Mouse (Mus musculus) limb, embryonic 11.5 days (tissue): ENCODE data around the gene Srxn1. TPM values are rescaled to one million over a fixed set of nuclear protein-coding genes. Genes with fewer than 3 reads are reported as not detected.

Experiments used
- ATAC-seq: fragments of 200-750 bp; cut with Nextera tagmentation; 2 replicates; pipeline ENCODE4 v1.8.0; 2017; ENCODE audit warnings: low read depth; ENCODE audit not compliant: insufficient number of reproducible peaks, low FRiP score, low TSS enrichment
- DNase-seq: peaks from one replicate; pipeline ENCODE4 v3.0.0-alpha.2; 2015; ENCODE audit warnings: low spot score
- H3K27ac ChIP-seq: fragments of 300-500 bp; sonication (generic); replicated peaks from 2 replicates; pipeline ENCODE4 v1.5.1; 2014; ENCODE audit warnings: low read depth, mild to moderate bottlenecking, low read length
- H3K27me3 ChIP-seq: fragments of 300-500 bp; sonication (generic); 2 replicates; pipeline ENCODE4 v1.6.1; 2014; ENCODE audit warnings: mild to moderate bottlenecking, low read length, mixed read lengths; ENCODE audit not compliant: control insufficient read depth, insufficient read depth
- H3K36me3 ChIP-seq: fragments of 300-500 bp; sonication (generic); 2 replicates; pipeline ENCODE4 v1.6.1; 2014; ENCODE audit warnings: mild to moderate bottlenecking, low read length, moderate library complexity, mixed read lengths; ENCODE audit not compliant: control insufficient read depth, insufficient read depth
- H3K4me1 ChIP-seq: fragments of 300-500 bp; sonication (generic); 2 replicates; pipeline ENCODE4 v1.6.1; 2014; ENCODE audit warnings: low read length, mixed read lengths; ENCODE audit not compliant: control insufficient read depth, insufficient read depth
- H3K4me2 ChIP-seq: fragments of 300-500 bp; sonication (generic); 2 replicates; pipeline ENCODE4 v1.6.1; 2014; ENCODE audit warnings: low read depth, mild to moderate bottlenecking, moderate library complexity; ENCODE audit not compliant: severe bottlenecking
- H3K4me3 ChIP-seq: fragments of 300-500 bp; sonication (generic); 2 replicates; pipeline ENCODE4 v1.5.1; 2014; ENCODE audit warnings: low read depth, low read length
- H3K9ac ChIP-seq: fragments of 300-500 bp; sonication (generic); 2 replicates; pipeline ENCODE4 v1.6.1; 2014; ENCODE audit warnings: mild to moderate bottlenecking, low read length
- H3K9me3 ChIP-seq: fragments of 300-500 bp; sonication (generic); 2 replicates; pipeline ENCODE4 v1.6.1; 2016; ENCODE audit warnings: low read length; ENCODE audit not compliant: control insufficient read depth
- WGBS: fragments of 180-500 bp; shearing (Covaris S2); extraction: QIAGEN DNeasy Blood & Tissue Kit; methylation state at CpG from one replicate; pipeline ENCODE4 v1.1.7; 2014; 5-methylcytosine and 5-hydroxymethylcytosine counted together
- polyA plus RNA-seq: library from polyadenylated mRNA; unstranded; fragments of >200 nt; fragmentation: Nextera tagmentation; extraction: Ambion mirVana; gene quantifications from 2 replicates; pipeline ENCODE4 v1.2.1, GENCODE M21; 2014

Gene Srxn1
- polyA plus RNA-seq, 1 experiment from 2014 or later: 8.9 TPM

GRCm38 (mm10) chr2:152106597-152106996 lies 1.3 kb downstream of the Srxn1 start:
- Histone ChIP-seq H3K27ac (no peak overlapping the region), H3K9ac (no peak overlapping the region), H3K4me2 (no peak overlapping the region), H3K27me3 (no peaks in the 10 kb centered on the region), H3K4me3 (no peak overlapping the region), H3K4me1 (peaks cover 5% of the 10 kb centered on the region; the same call in 1 of the 2 replicates), H3K9me3 (no peaks in the 10 kb centered on the region), H3K36me3 (no peaks in the 10 kb centered on the region)
- no peak for ATAC-seq
- 92% methylated on average over 10 of the region's 10 CpGs for WGBS
- DNase-seq: no peak

DNA sequence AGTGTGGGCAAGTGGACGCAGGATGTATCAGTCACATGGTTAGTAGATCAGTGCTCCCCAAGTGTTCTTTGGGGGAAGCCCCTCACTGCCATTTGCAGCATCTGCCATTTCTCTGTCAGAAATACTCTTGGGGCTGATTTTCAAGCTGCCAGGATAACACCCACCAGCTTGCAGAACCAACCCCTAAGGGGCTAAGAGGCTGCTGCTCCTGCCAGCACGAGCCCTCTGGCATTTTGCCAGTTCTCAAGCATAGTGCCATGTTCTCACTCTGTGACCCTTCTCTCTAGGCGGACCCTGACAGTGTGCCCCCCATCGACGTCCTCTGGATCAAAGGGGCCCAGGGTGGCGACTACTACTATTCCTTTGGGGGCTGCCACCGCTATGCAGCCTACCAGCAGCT lies 3.4 kb downstream of the Srxn1 start:
- 82% methylated on average over 7 of the region's 7 CpGs for WGBS
- no peaks in the 10 kb centered on the region for H3K27me3 ChIP-seq

DNA sequence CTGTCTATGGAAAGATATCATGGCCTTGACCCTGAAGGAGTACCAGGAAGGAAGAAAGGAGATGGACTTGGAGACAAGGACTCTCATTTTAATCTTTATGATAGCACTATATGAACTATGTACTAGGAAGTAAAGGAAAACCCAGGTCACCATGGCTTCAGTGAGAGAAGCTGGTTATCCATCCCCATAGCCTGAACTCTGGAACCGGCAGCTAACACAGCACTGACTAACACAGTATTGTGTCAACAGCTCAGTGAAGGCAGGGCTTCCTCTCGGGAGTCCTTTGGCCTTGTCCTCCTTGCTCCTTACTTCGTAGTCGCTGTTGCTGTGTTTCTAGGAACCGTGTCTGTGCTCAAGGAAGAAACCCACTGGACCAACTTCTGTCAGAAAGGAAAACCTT lies 4.1 kb downstream of the Srxn1 start:
- Histone ChIP-seq H3K27me3 (no peaks in the 10 kb centered on the region), H3K36me3 (no peaks in the 10 kb centered on the region), H3K9ac (no peak overlapping the region), H3K9me3 (no peaks in the 10 kb centered on the region), H3K27ac (no peak overlapping the region), H3K4me2 (no peak overlapping the region), H3K4me3 (no peak overlapping the region), H3K4me1 (peaks cover 9% of the 10 kb centered on the region)
- 88% methylated on average over 5 of the region's 5 CpGs for WGBS
- no peak for ATAC-seq
- DNase-seq: no peak

More for the DNA sequence above, 3.4 kb downstream of the Srxn1 start:
- DNase-seq (no peak), ATAC-seq (no peak)
- Histone ChIP-seq H3K9ac (no peak overlapping the region), H3K4me2 (no peak overlapping the region), H3K9me3 (no peaks in the 10 kb centered on the region), H3K4me1 (peaks cover 5% of the 10 kb centered on the region; the same call in 1 of the 2 replicates), H3K27ac (no peak overlapping the region), H3K36me3 (no peaks in the 10 kb centered on the region), H3K4me3 (no peak overlapping the region)

- Histone ChIP-seq H3K27ac (no peak overlapping the region), H3K36me3 (no peaks in the 10 kb centered on the region), H3K4me1 (peaks cover 17% of the 10 kb centered on the region), H3K27me3 (no peaks in the 10 kb centered on the region), H3K9me3 (no peaks in the 10 kb centered on the region), H3K4me2 (no peak overlapping the region), H3K9ac (no peak overlapping the region), H3K4me3 (no peak overlapping the region)
- no peak for DNase-seq
- no peak for ATAC-seq
- WGBS: 65% methylated on average over 2 of the region's 2 CpGs
Observed at GRCm38 (mm10) chr2:152111311-152111710, 6.0 kb downstream of the Srxn1 start.

GRCm38 (mm10) chr2:152111920-152112319 lies 6.6 kb downstream of the Srxn1 start:
- no peaks in the 10 kb centered on the region for H3K27me3 ChIP-seq

GRCm38 (mm10) chr2:152112490-152112889 lies 7.2 kb downstream of the Srxn1 start:
- no peaks in the 10 kb centered on the region for H3K27me3 ChIP-seq
- no peak for DNase-seq
- H3K36me3 ChIP-seq: no peaks in the 10 kb centered on the region
- H3K4me1 ChIP-seq: peaks cover 17% of the 10 kb centered on the region
- 87% methylated on average over 5 of the region's 5 CpGs for WGBS
- no peak overlapping the region for H3K4me2 ChIP-seq
- no peak overlapping the region for H3K27ac ChIP-seq
- no peak overlapping the region for H3K9ac ChIP-seq
- no peaks in the 10 kb centered on the region for H3K9me3 ChIP-seq
- no peak for ATAC-seq
- no peak overlapping the region for H3K4me3 ChIP-seq

More at GRCm38 (mm10) chr2:152111920-152112319, 6.6 kb downstream of the Srxn1 start:
- 8% methylated on average over 7 of the region's 7 CpGs for WGBS
- ATAC-seq (peak; percentile 55; the same call in 1 of the 2 replicates), DNase-seq (peak; percentile 97)
- no peak overlapping the region for H3K4me2 ChIP-seq
- H3K4me1 ChIP-seq: peaks cover 17% of the 10 kb centered on the region
- no peak overlapping the region for H3K27ac ChIP-seq
- H3K36me3 ChIP-seq: no peaks in the 10 kb centered on the region
- no peaks in the 10 kb centered on the region for H3K9me3 ChIP-seq
- no peak overlapping the region for H3K4me3 ChIP-seq
- H3K9ac ChIP-seq: no peak overlapping the region

GRCm38 (mm10) chr2:152112970-152113369 lies 7.7 kb downstream of the Srxn1 start:
- H3K27ac ChIP-seq: no peak overlapping the region
- no peaks in the 10 kb centered on the region for H3K27me3 ChIP-seq
- 68% methylated on average over 10 of the region's 10 CpGs for WGBS
- no peak overlapping the region for H3K4me3 ChIP-seq
- H3K9ac ChIP-seq: no peak overlapping the region
- H3K4me1 ChIP-seq: peaks cover 17% of the 10 kb centered on the region
- ATAC-seq: no peak
- no peaks in the 10 kb centered on the region for H3K9me3 ChIP-seq
- H3K4me2 ChIP-seq: no peak overlapping the region
- no peak for DNase-seq
- H3K36me3 ChIP-seq: no peaks in the 10 kb centered on the region

DNA sequence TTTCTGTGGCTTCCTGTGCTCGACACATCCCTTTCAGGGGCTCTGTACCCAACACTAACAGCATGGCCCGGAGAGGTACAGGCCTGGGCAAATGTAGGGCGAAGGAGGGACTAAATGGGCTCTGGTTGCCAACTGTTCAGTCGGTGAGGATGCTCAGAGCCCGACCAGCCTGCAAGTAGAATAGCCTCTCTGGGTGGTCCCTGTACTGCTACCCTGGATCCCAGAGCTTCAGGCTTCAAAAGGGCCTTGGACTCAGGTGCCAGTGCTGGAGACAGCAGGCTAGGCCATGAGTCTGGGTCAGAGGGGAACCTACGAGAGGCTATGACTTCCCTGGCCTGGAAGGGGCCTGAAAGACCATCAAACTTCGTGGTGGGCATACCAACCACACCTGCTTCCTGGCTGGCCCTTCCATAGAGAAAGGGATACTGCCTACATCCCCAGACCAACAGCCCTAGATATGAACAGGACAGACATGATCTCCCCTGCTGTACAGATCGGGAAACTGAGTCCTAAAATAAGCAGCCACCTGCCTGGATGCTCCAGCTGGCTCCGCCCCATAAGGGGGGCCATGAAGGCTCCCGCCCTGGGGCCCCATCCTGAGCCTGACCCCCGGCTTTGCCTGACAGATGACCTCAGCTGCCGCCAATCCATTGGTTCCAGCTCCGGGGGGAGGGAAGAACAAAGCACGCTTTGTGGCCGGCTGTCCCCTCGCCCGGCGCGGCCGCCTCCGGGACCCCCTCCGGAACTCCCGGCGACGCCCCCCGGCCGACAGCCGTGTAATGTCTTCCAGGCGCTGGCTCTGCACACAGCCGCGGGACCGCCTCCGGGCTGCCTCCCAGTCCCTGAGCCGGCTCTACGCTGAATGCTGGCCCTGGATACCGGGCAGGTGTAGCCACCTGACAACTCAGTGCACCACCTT lies 9.0 kb downstream of the Srxn1 start:
- Histone ChIP-seq H3K4me2 (peak overlapping the region; percentile 37), H3K36me3 (no peaks in the 10 kb centered on the region), H3K4me3 (no peak overlapping the region; the same call in 1 of the 2 replicates), H3K4me1 (peaks cover 19% of the 10 kb centered on the region), H3K27me3 (no peaks in the 10 kb centered on the region), H3K9ac (no peak overlapping the region), H3K27ac (no peak overlapping the region; the same call in 1 of the 2 replicates), H3K9me3 (no peaks in the 10 kb centered on the region)
- ATAC-seq: peak; percentile 69
- WGBS: 12% methylated on average over 36 of the region's 36 CpGs
- DNase-seq: peak; percentile 79
